Mouse (Mus musculus) embryonic facial prominence, embryonic 13.5 days (tissue): ENCODE measurements around the gene Dixdc1. TPM values are rescaled to one million over a fixed set of nuclear protein-coding genes. Genes with fewer than 3 reads are reported as not detected.

ENCODE experiments used
- ATAC-seq: fragments of 200-750 bp; cut with Nextera tagmentation; 2 replicates; pipeline ENCODE4 v1.8.0; 2017; ENCODE audit warnings: low read depth; ENCODE audit not compliant: insufficient number of reproducible peaks, insufficient read depth, low FRiP score, low TSS enrichment
- H3K27ac ChIP-seq: fragments of 300-500 bp; sonication (generic); 2 replicates; pipeline ENCODE4 v1.5.1; 2015; ENCODE audit warnings: moderate library complexity, mild to moderate bottlenecking, inconsistent platforms
- H3K27me3 ChIP-seq: fragments of 300-500 bp; sonication (generic); 2 replicates; pipeline ENCODE4 v1.6.1; 2015; ENCODE audit warnings: mild to moderate bottlenecking, inconsistent platforms
- H3K36me3 ChIP-seq: fragments of 300-500 bp; sonication (generic); 2 replicates; pipeline ENCODE4 v1.6.1; 2015; ENCODE audit warnings: mild to moderate bottlenecking, inconsistent platforms
- H3K4me1 ChIP-seq: fragments of 300-500 bp; sonication (generic); 2 replicates; pipeline ENCODE4 v1.6.1; 2015; ENCODE audit warnings: inconsistent platforms
- H3K4me2 ChIP-seq: fragments of 300-500 bp; sonication (generic); 2 replicates; pipeline ENCODE4 v1.6.1; 2015; ENCODE audit warnings: moderate library complexity, mild to moderate bottlenecking, inconsistent platforms
- H3K4me3 ChIP-seq: fragments of 300-500 bp; sonication (generic); 2 replicates; pipeline ENCODE4 v1.5.1; 2015; ENCODE audit warnings: mild to moderate bottlenecking, inconsistent platforms
- H3K9ac ChIP-seq: fragments of 300-500 bp; sonication (generic); 2 replicates; pipeline ENCODE4 v1.6.1; 2015; ENCODE audit warnings: mild to moderate bottlenecking, inconsistent platforms
- H3K9me3 ChIP-seq: fragments of 300-500 bp; sonication (generic); 2 replicates; pipeline ENCODE4 v1.6.1; 2016; ENCODE audit warnings: inconsistent platforms
- WGBS: fragments of 180-500 bp; shearing (Covaris S2); methylation state at CpG from one replicate; pipeline ENCODE4 v1.1.7; 2015; ENCODE audit warnings: mixed read lengths; 5-methylcytosine and 5-hydroxymethylcytosine counted together
- polyA plus RNA-seq: library from polyadenylated mRNA; unstranded; fragments of >200 nt; fragmentation: Nextera tagmentation; extraction: Ambion mirVana; gene quantifications from 2 replicates; pipeline ENCODE4 v1.2.1, GENCODE M21; 2015

Dixdc1 gene
- polyA plus RNA-seq, 1 experiment from 2014 or later: 23.3 TPM

DNA sequence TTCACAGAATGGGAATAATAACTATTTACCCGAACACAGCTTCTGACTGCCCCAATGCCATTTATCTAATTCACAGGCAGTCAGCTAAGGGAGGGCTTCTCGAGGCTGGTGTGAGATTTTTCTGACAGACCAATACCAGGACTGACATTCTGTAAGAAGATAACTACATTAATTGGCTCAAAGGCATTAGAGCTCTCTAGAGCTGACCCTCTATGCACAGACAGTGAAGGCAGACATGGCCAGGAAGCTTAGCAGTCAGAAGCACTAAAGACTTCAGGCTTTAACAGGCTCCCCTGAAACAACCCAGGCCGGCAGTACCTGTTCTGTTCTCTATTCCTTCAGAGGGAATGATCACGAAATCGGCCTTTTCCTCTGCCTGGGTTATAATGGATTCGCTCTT, 44.2 kb downstream of the Dixdc1 start:
- no peak for ATAC-seq
- H3K27ac ChIP-seq: no peak overlapping the region
- WGBS: 88% methylated on average over 6 of the region's 6 CpGs
- H3K9me3 ChIP-seq: no peaks in the 10 kb centered on the region
- no peak overlapping the region for H3K4me3 ChIP-seq
- H3K4me1 ChIP-seq: peaks cover 20% of the 10 kb centered on the region
- H3K27me3 ChIP-seq: peaks cover 8% of the 10 kb centered on the region
- H3K36me3 ChIP-seq: peaks cover 27% of the 10 kb centered on the region; the same call in 1 of the 2 replicates
- H3K4me2 ChIP-seq: no peak overlapping the region
- H3K9ac ChIP-seq: no peak overlapping the region

DNA sequence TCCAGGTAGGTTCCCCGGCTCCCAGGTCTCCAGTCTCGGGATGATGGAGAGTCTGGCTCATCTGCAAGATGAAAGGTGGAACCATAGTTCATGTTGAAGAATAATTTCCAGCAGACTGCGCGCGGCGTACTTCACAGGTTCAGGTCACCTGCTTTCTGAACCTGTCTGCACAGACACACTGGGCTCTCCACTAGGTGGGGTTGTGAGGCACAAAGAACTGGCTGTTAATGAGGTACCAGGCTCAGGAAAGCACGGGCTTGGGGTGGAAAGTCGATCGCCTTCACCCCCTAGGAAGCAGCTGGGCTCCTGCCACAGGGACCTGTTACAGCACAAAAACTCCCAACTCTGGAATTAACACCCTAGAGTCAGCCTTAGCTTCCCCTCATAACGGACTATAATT, 45.7 kb downstream of the Dixdc1 start:
- 28% methylated on average over 10 of the region's 10 CpGs for WGBS
- no peak overlapping the region for H3K27ac ChIP-seq

DNA sequence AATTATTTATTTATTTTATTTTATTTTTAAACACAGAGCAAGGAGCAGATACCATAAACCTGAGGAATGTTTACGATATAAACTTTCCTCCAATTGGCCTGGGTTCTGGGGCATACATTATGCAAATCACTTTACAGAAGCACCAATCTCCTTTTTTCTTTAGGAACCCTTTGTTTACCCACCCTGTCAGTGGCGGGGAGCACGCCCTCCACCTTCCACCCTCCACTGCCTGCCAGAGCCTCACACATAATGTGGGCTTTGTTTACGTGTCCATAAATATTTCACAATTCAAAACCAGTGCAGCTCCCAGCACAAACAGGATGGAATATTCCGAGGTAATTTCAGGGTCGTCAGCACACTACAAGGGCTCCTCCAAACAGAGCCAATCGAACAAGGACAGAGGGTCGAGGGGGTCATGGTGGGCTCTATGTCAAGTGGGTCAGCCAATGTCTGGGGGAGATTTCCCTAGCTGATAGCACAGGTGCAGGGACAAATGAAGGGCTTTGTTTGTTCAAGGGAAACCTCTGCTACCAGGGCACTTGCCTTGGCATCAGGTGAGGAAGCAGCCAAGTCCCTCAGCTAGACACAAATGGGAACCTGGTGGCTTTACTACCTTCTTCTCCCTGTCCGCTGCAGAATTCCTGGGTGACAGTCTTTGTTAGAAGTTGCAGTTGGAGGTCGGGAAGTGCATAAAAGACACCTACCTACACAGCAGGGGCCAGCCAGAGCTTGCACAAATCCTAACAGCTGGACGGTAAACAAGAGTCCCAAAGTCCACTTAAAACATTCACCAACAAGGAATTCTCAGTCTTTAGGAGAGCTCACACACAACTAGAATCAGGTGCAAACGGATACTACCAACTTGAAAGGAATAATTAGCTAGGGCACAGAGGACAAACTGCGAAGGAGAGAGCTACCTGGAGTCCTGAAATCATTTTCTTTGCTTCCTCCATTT, 46.4 kb downstream of the Dixdc1 start:
- no peak for ATAC-seq
- 44% methylated on average over 13 of the region's 13 CpGs for WGBS
- Histone ChIP-seq H3K9me3 (no peaks in the 10 kb centered on the region), H3K4me3 (no peak overlapping the region), H3K27me3 (no peaks in the 10 kb centered on the region), H3K36me3 (peaks cover 49% of the 10 kb centered on the region), H3K27ac (no peak overlapping the region), H3K4me1 (peaks cover 7% of the 10 kb centered on the region), H3K4me2 (no peak overlapping the region), H3K9ac (no peak overlapping the region)

More for the DNA sequence above, 45.7 kb downstream of the Dixdc1 start:
- no peak for ATAC-seq
- no peak overlapping the region for H3K9ac ChIP-seq
- H3K9me3 ChIP-seq: no peaks in the 10 kb centered on the region
- H3K36me3 ChIP-seq: peaks cover 42% of the 10 kb centered on the region
- peaks cover 13% of the 10 kb centered on the region for H3K4me1 ChIP-seq
- H3K4me3 ChIP-seq: no peak overlapping the region
- H3K27me3 ChIP-seq: no peaks in the 10 kb centered on the region; the same call in 1 of the 2 replicates
- H3K4me2 ChIP-seq: no peak overlapping the region

DNA sequence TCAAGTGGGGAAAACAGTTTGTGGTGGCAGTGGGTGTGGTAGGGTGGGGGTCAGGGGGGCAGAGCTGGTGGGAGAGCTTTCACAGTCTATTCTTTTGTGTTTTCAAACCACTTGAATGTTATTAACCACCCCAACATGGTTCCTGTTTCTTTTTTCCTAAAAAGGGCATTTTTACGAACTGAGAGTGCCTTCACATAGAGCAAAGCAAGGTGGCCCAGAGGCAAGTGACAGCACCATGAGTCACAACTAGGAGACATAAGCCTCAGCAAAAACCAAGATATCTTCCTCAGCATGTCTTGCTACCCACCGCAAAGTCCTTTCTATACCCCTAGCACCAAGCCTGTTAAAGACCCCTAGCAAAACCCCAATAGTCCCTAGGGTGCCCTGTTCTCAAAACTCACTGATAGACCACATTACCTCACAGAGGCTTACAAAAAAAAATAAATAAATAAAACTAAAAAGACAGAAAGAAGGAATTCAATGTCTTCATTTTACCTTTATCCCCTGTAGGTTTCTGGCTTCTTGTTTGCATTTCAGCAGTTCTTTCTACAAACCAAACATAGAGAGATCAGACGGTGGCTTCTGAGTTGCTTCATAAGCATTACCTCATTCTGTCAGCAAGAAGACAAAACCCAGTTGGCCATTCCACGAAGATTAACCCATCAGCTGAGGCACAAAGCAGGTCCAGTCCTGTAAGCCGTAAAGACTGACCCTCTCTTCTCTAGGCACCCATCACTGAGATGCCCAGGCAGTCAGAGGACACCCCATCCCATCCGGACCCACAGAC, 52.3 kb downstream of the Dixdc1 start:
- Histone ChIP-seq H3K4me3 (no peak overlapping the region), H3K27me3 (no peaks in the 10 kb centered on the region), H3K4me2 (no peak overlapping the region), H3K27ac (no peak overlapping the region), H3K9ac (no peak overlapping the region), H3K4me1 (no peaks in the 10 kb centered on the region), H3K36me3 (peaks cover 81% of the 10 kb centered on the region), H3K9me3 (no peaks in the 10 kb centered on the region)
- 82% methylated on average over 6 of the region's 6 CpGs for WGBS
- no peak for ATAC-seq

DNA sequence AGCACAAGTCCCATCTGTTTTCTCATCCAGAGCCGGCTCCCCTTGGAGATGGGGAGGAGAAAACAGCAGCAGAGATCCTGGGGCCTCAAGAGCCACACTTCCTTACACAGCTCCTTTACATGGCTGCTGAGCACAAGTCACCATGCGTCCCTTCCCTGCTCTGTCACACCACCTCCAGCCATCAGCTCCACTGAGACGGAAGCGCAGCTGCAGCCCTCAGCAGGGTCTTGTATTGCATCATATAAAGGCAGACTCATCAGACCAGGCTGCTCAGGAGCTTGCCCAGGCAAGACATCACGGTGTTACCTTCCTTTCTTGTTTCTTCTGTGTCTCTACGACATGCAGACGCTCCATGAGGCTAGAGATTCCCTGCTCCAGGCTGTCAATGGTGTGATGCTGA, 57.6 kb downstream of the Dixdc1 start:
- Histone ChIP-seq H3K4me2 (no peak overlapping the region), H3K9ac (no peak overlapping the region), H3K4me3 (no peak overlapping the region), H3K9me3 (no peaks in the 10 kb centered on the region), H3K27ac (no peak overlapping the region), H3K36me3 (peaks cover 86% of the 10 kb centered on the region), H3K27me3 (no peaks in the 10 kb centered on the region), H3K4me1 (no peaks in the 10 kb centered on the region)
- WGBS: 73% methylated on average over 7 of the region's 7 CpGs
- no peak for ATAC-seq

DNA sequence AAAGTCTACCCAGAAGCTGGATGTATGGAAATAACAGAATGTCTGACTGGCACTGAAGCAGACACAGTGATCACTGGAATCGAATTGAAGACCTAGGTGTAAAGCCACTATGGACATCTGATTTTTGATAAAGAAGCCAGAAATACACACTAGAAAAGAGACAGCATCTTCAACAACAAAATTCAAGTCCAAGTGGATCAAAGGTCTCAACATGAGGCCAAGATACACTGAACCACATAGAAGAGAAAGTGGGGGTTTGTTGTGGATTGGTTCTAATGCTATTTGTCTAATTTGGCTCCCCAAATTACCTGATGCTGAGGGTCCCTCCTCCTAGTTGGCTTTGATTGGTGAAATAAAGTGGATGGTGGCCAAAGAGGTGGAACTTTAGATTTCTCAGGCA, 59.9 kb downstream of the Dixdc1 start:
- H3K36me3 ChIP-seq: peaks cover 71% of the 10 kb centered on the region
- H3K27ac ChIP-seq: no peak overlapping the region
- H3K4me2 ChIP-seq: no peak overlapping the region
- H3K9me3 ChIP-seq: no peaks in the 10 kb centered on the region
- no peaks in the 10 kb centered on the region for H3K27me3 ChIP-seq
- 96% methylated on average over 1 of the region's 1 CpGs for WGBS
- H3K9ac ChIP-seq: no peak overlapping the region
- H3K4me3 ChIP-seq: no peak overlapping the region
- no peak for ATAC-seq
- H3K4me1 ChIP-seq: no peaks in the 10 kb centered on the region

DNA sequence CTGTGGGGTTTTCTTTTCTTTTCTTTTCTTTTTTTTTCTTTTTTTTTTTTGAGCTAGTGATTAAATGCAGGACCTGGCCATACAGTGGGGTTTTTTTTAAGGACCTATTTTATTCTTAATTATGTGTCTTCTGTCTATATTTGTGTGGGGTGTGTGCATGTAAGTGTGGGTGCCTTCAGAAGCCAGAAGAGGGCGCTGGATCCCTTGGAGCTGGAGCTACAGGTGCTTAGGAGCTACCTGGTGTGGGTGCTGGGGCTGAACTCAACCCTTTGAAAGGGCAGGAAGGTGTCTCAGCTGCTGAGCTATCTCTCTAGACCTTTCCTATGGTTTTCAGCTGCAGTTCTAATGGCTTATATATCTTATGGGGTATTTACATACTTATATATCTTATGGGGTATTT, 64.5 kb downstream of the Dixdc1 start:
- no peaks in the 10 kb centered on the region for H3K9me3 ChIP-seq
- no peak overlapping the region for H3K4me2 ChIP-seq
- no peaks in the 10 kb centered on the region for H3K4me1 ChIP-seq
- no peak overlapping the region for H3K4me3 ChIP-seq
- H3K27me3 ChIP-seq: no peaks in the 10 kb centered on the region
- no peak for ATAC-seq
- WGBS: 32% methylated on average over 1 of the region's 1 CpGs
- H3K36me3 ChIP-seq: peaks cover 31% of the 10 kb centered on the region
- H3K27ac ChIP-seq: no peak overlapping the region
- no peak overlapping the region for H3K9ac ChIP-seq

DNA sequence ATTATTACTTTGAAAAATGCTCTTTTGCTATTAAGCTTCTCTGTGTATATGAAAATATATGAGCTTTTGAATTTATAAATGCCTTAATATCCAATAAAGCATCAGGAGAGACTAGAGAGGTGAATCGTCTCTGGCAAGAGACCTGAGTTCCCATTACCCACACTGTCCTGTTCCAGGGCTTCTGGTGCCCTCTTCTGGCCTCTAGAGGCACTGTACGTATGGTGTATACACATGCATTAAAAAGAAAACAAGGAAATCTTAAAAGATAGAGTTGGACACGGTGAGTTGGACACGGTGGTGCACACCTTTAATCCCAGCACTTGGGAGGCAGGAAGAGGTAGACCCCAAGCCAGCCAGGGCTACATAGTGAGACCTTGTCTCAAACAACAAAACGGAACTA, 68.6 kb downstream of the Dixdc1 start:
- no peak overlapping the region for H3K9ac ChIP-seq
- H3K27me3 ChIP-seq: no peaks in the 10 kb centered on the region
- no peak overlapping the region for H3K4me2 ChIP-seq
- no peaks in the 10 kb centered on the region for H3K4me1 ChIP-seq
- H3K36me3 ChIP-seq: peaks cover 40% of the 10 kb centered on the region
- H3K9me3 ChIP-seq: no peaks in the 10 kb centered on the region
- no peak overlapping the region for H3K27ac ChIP-seq
- ATAC-seq: no peak
- H3K4me3 ChIP-seq: no peak overlapping the region
- 36% methylated on average over 5 of the region's 5 CpGs for WGBS

DNA sequence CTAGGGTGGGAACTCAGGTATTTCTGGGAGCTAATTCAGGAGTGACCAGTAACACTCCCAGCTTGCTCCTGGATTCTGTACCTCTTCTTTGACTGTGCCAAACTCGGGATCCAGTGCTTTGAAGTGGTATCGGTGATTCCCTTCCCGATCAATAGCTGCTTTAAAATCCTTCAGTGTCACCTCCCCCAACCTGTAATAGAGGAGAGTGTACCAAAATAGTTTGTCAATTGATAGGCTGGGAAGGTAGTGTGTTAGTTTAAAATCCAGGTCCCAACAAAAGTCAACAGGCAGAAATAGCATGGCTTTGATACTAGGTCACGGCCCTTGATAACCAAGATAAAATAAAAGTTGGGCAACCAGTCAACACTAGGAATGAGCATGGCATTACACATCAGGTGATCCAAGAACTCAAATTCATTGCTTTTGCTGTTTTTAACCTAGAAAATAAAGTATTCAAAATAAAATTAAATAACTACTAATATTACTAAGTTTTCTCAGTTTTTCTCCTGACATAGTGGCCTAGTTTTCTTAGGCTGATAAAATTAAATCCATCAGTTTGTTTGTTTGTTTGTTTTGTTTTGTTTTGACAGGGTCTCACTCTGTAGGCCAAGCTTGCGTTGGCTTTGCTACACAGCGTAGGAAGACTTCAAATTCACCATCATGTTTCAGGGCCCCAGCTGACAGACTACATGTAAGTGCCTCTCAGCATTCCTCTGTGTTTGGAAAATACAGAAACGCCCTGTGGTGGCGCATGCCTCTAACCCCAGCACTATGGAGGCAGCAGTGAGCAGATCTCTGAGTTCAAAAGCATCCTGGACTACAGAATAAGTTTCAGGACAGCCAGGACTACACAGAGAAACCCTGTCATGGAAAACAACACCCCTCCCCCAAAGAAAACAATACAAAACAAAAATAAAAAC, 71.5 kb downstream of the Dixdc1 start:
- ATAC-seq: no peak
- no peaks in the 10 kb centered on the region for H3K4me1 ChIP-seq
- H3K9ac ChIP-seq: no peak overlapping the region
- H3K9me3 ChIP-seq: no peaks in the 10 kb centered on the region
- peaks cover 55% of the 10 kb centered on the region for H3K36me3 ChIP-seq
- H3K4me2 ChIP-seq: no peak overlapping the region
- no peak overlapping the region for H3K27ac ChIP-seq
- WGBS: 84% methylated on average over 8 of the region's 8 CpGs
- no peaks in the 10 kb centered on the region for H3K27me3 ChIP-seq
- H3K4me3 ChIP-seq: no peak overlapping the region

DNA sequence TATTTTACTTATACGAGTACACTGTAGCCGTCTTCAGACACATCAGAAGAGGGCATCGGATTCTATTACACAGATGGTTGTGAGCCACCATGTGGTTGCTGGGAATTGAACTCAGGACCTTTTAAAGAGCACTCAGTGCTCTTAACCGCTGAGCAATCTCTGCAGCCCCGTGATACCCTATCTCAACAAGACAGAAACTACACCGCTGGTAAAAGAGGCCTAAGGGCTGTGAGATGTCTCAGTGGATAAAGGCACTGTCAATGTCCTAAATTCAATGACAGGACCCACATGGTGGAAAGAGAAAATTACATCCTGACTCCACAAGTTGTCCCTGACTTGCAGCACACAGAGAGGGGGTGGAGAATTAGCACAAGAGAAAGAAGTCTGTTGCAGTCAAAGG, 72.9 kb downstream of the Dixdc1 start:
- peaks cover 55% of the 10 kb centered on the region for H3K36me3 ChIP-seq

DNA sequence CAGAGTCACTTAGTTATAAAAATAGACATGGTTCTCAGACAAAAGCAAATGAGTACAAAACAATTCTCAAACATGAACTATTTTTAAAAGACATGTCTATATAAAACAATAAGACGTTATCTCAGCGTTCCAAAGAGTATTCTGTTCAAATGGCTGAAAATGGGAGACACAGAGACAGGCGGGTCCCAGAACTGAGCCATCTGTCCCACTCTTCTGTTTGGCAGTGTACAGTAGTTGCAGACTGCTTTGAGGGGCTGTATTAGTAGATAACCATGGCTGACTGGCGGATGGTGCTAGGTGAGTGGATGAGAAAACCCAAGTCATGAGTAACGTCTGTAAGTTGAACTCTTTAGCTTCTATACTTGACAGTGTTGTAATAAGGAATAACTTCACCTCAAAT, 74.5 kb downstream of the Dixdc1 start:
- Histone ChIP-seq H3K4me3 (no peak overlapping the region), H3K36me3 (peaks cover 55% of the 10 kb centered on the region), H3K9me3 (no peaks in the 10 kb centered on the region), H3K27me3 (no peaks in the 10 kb centered on the region), H3K4me2 (no peak overlapping the region), H3K27ac (no peak overlapping the region), H3K4me1 (peaks cover 5% of the 10 kb centered on the region; the same call in 1 of the 2 replicates), H3K9ac (no peak overlapping the region)
- no peak for ATAC-seq
- 88% methylated on average over 5 of the region's 5 CpGs for WGBS

More for the DNA sequence above, 72.9 kb downstream of the Dixdc1 start:
- H3K27ac ChIP-seq: no peak overlapping the region
- no peak overlapping the region for H3K4me2 ChIP-seq
- no peak overlapping the region for H3K4me3 ChIP-seq
- 88% methylated on average over 6 of the region's 6 CpGs for WGBS
- no peaks in the 10 kb centered on the region for H3K4me1 ChIP-seq
- ATAC-seq: no peak
- no peaks in the 10 kb centered on the region for H3K9me3 ChIP-seq
- no peak overlapping the region for H3K9ac ChIP-seq
- H3K27me3 ChIP-seq: no peaks in the 10 kb centered on the region
